Mouse (Mus musculus) ES-E14 (cell line): ENCODE measurements around the gene Thada.

Source experiments
- CHD2 ChIP-seq: IDR thresholded peaks from 2 replicates; pipeline ENCODE4 v1.6.1; 2014; ENCODE audit warnings: mild to moderate bottlenecking, low read depth, low read length, inconsistent platforms
- HCFC1 ChIP-seq: IDR thresholded peaks from 2 replicates; pipeline ENCODE4 v1.6.1; 2012; ENCODE audit warnings: low read length, inconsistent platforms, borderline replicate concordance; ENCODE audit not compliant: insufficient read depth

DNA sequence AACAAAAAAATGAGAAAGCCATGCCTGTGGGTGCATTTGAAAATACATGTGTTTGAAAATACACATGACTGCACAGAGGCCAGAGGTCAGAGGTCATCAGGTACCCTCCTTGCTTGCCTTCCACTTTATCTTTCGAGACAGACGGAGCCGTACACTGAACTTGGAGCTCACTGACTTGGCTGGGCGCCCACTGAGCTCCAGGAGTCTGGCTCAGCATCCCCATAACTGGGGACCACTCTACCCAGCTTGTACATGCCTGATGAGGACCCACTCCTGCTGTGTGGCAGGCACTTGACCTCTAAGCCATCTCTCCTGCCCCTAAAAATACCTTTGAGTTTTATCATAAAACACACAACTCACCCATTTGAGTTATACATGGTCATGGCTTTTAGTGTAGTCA, 43.2 kb upstream of the Thada start:
- TF ChIP-seq HCFC1 (no peak), CHD2 (no peak)
